Mouse (Mus musculus): ENCODE results near the gene Pprc1. TPM values are rescaled to one million over a fixed set of nuclear protein-coding genes. Genes with fewer than 3 reads are reported as not detected.

Pprc1 gene
- total and polyA plus RNA-seq, 3 experiments, result 27.8 to 135 (median 39.3) TPM

GRCm38 (mm10) chr19:46110781-46111180 is 66.1 kb downstream of the Pprc1 start:
- Histone ChIP-seq H3K27ac (ENCODE audit: control insufficient read depth, low read depth, low read length) (no peak overlapping the region), H3K36me3 (ENCODE audit: control insufficient read depth in 1 of 2, insufficient read depth in 2 of 2, low read length in 2 of 2) (no peaks in the 10 kb centered on the region; a peak in 1 of 4 replicates), H3K27me3 (ENCODE audit: control insufficient read depth in 1 of 2, insufficient read depth in 2 of 2, low read length in 2 of 2) (peaks cover 9 to 10% of the 10 kb centered on the region in 2 experiments), H3K79me2 (ENCODE audit: control insufficient read depth, insufficient read depth, low read length, poor library complexity) (no peaks in the 10 kb centered on the region), H3K9ac (ENCODE audit: control insufficient read depth, low read depth, low read length, poor library complexity, severe bottlenecking) (no peak overlapping the region), H3K4me3 (ENCODE audit: control insufficient read depth in 1 of 2, insufficient read depth in 1 of 2, low read depth in 2 of 2, low read length in 2 of 2) (no peak overlapping the region), H3K4me1 (ENCODE audit: control insufficient read depth in 1 of 2, insufficient read depth in 2 of 2, low read length in 2 of 2) (0 out of 4 replicates have a peak, but pooled peaks cover 0 to 9% of the 10 kb centered on the region in 2 experiments), H3K9me3 (replicated peaks; ENCODE audit: insufficient read depth, low read length) (no peaks in the 10 kb centered on the region)
- no peak for TF ChIP-seq MAFK (IDR thresholded peaks at IDR 0.05; ENCODE audit: borderline replicate concordance, low read depth, low read length)
- no peak for TF ChIP-seq TAL1 (IDR thresholded peaks at IDR 0.05; ENCODE audit: low read length)
- TF ChIP-seq ZMIZ1 (IDR thresholded peaks at IDR 0.05; ENCODE audit: low read depth, low read length), result no peak
- TF ChIP-seq CHD1 (IDR thresholded peaks at IDR 0.05; ENCODE audit: low read depth, low read length), result no peak
- no peak for TF ChIP-seq NELFE (IDR thresholded peaks at IDR 0.05; ENCODE audit: low read depth, low read length)
- no peak for TF ChIP-seq UBTF (IDR thresholded peaks at IDR 0.05; ENCODE audit: borderline replicate concordance, insufficient read depth, low read depth, low read length)
- TF ChIP-seq POLR2A (IDR thresholded peaks at IDR 0.05; ENCODE audit: control insufficient read depth in 1 of 2, insufficient read depth in 1 of 2, low read depth in 1 of 2, low read length in 2 of 2, poor library complexity in 1 of 2), result no peak
- no peak for TF ChIP-seq MXI1 (IDR thresholded peaks at IDR 0.05; ENCODE audit: low read depth, low read length)
- no peak for TF ChIP-seq ZC3H11A (IDR thresholded peaks at IDR 0.05; ENCODE audit: low read depth, low read length)
- TF ChIP-seq CHD2 (IDR thresholded peaks at IDR 0.05; ENCODE audit: low read length), result no peak
- TF ChIP-seq SIN3A (IDR thresholded peaks at IDR 0.05; ENCODE audit: low read length), result no peak
- TF ChIP-seq BHLHE40 (IDR thresholded peaks at IDR 0.05; ENCODE audit: borderline replicate concordance, low read depth, low read length), result no peak
- no peak for TF ChIP-seq MAZ (IDR thresholded peaks at IDR 0.05; ENCODE audit: low read depth, low read length)
- TF ChIP-seq USF2 (IDR thresholded peaks at IDR 0.05; ENCODE audit: borderline replicate concordance in 1 of 2, insufficient read depth in 1 of 2, low read depth in 1 of 2, low read length in 2 of 2), result no peak
- TF ChIP-seq MYC (IDR thresholded peaks at IDR 0.05; ENCODE audit: low read depth, low read length), result no peak
- no peak for DNase-seq (ENCODE audit: low read depth, low spot score)

GRCm38 (mm10) chr19:46114617-46115016 is 69.9 kb downstream of the Pprc1 start:
- peaks cover 4 to 10% of the 10 kb centered on the region in 2 experiments; a peak in 3 of 4 replicates for H3K4me1 ChIP-seq (ENCODE audit: control insufficient read depth in 1 of 2, insufficient read depth in 2 of 2, low read length in 2 of 2)
- peaks cover 0 to 1% of the 10 kb centered on the region in 2 experiments; a peak in 1 of 4 replicates for H3K36me3 ChIP-seq (ENCODE audit: control insufficient read depth in 1 of 2, insufficient read depth in 2 of 2, low read length in 2 of 2)
- peak; percentile 54 for DNase-seq (ENCODE audit: low read depth, low spot score)
- H3K27me3 ChIP-seq (ENCODE audit: control insufficient read depth in 1 of 2, insufficient read depth in 2 of 2, low read length in 2 of 2), result peaks cover 0 to 3% of the 10 kb centered on the region in 2 experiments; a peak in 1 of 4 replicates
- no peak overlapping the region for H3K9ac ChIP-seq (ENCODE audit: control insufficient read depth, low read depth, low read length, poor library complexity, severe bottlenecking)
- no peaks in the 10 kb centered on the region for H3K9me3 ChIP-seq (replicated peaks; ENCODE audit: insufficient read depth, low read length)
- no peak overlapping the region for H3K27ac ChIP-seq (ENCODE audit: control insufficient read depth, low read depth, low read length)
- H3K4me3 ChIP-seq (ENCODE audit: control insufficient read depth in 1 of 2, insufficient read depth in 1 of 2, low read depth in 2 of 2, low read length in 2 of 2), result no peak overlapping the region
- H3K79me2 ChIP-seq (ENCODE audit: control insufficient read depth, insufficient read depth, low read length, poor library complexity), result no peaks in the 10 kb centered on the region
- TF ChIP-seq MYB (IDR thresholded peaks at IDR 0.05; ENCODE audit: low read depth, low read length), result no peak
- no peak for TF ChIP-seq NRF1 (IDR thresholded peaks at IDR 0.05; ENCODE audit: insufficient read depth, low read depth, low read length, poor library complexity, severe bottlenecking)
- TF ChIP-seq USF1 (IDR thresholded peaks at IDR 0.05; ENCODE audit: low read depth, low read length), result no peak
- no peak for TF ChIP-seq JUND (IDR thresholded peaks at IDR 0.05; ENCODE audit: low read depth, low read length)
- no peak for TF ChIP-seq ZKSCAN1 (IDR thresholded peaks at IDR 0.05; ENCODE audit: low read depth, low read length)
- no peak for TF ChIP-seq SIN3A (IDR thresholded peaks at IDR 0.05; ENCODE audit: low read length)
- no peak for TF ChIP-seq NELFE (IDR thresholded peaks at IDR 0.05; ENCODE audit: low read depth, low read length)
- no peak for TF ChIP-seq GATA1 (IDR thresholded peaks at IDR 0.05; ENCODE audit: low read depth, low read length)
- no peak for TF ChIP-seq GABPA (IDR thresholded peaks at IDR 0.05; ENCODE audit: low read depth, low read length)
- TF ChIP-seq CHD1 (IDR thresholded peaks at IDR 0.05; ENCODE audit: low read depth, low read length), result no peak
- no peak for TF ChIP-seq ELF1 (IDR thresholded peaks at IDR 0.05; ENCODE audit: low read depth, low read length)
- TF ChIP-seq ETS1 (IDR thresholded peaks at IDR 0.05; ENCODE audit: low read depth, low read length), result no peak
- TF ChIP-seq RCOR1 (IDR thresholded peaks at IDR 0.05; ENCODE audit: low read depth, low read length), result no peak
- peak; percentile 30; the same call in 1 of the 2 replicates for TF ChIP-seq SMC3 (IDR thresholded peaks at IDR 0.05; ENCODE audit: low read depth, low read length)
- TF ChIP-seq MXI1 (IDR thresholded peaks at IDR 0.05; ENCODE audit: low read depth, low read length), result no peak
- TF ChIP-seq TCF12 (IDR thresholded peaks at IDR 0.05; ENCODE audit: low read depth, low read length), result no peak
- 0 out of 2 replicates have a peak, but pooled peaks have one; percentile 39 for TF ChIP-seq MYC (IDR thresholded peaks at IDR 0.05; ENCODE audit: low read depth, low read length)
- TF ChIP-seq POLR2A (IDR thresholded peaks at IDR 0.05; ENCODE audit: control insufficient read depth in 1 of 2, insufficient read depth in 1 of 2, low read depth in 1 of 2, low read length in 2 of 2, poor library complexity in 1 of 2), result no peak
- TF ChIP-seq HCFC1 (IDR thresholded peaks at IDR 0.05; ENCODE audit: low read depth, low read length), result no peak
- peak; percentile 4 to 50 (median 40); a peak in 4 of 6 replicates for TF ChIP-seq CTCF (IDR thresholded peaks at IDR 0.05 in 2 of 3, conservative IDR thresholded peaks at IDR 0.05 in 1 of 3; ENCODE audit: control insufficient read depth in 1 of 3, insufficient read depth in 1 of 3, low read depth in 2 of 3, low read length in 3 of 3, poor library complexity in 1 of 3, severe bottlenecking in 1 of 3)
- no peak for TF ChIP-seq EP300 (IDR thresholded peaks at IDR 0.05; ENCODE audit: low read depth in 1 of 2, low read length in 2 of 2)
- no peak for TF ChIP-seq CHD2 (IDR thresholded peaks at IDR 0.05; ENCODE audit: low read length)
- TF ChIP-seq MAX (IDR thresholded peaks at IDR 0.05; ENCODE audit: low read length), result no peak
